Mouse (Mus musculus) erythroid progenitor cell, adult 5-6 weeks (primary cell): ENCODE results near the gene Grhl1. TPM values are rescaled to one million over a fixed set of nuclear protein-coding genes. Genes with fewer than 3 reads are reported as not detected.

Source experiments
- ATAC-seq: replicated peaks from 2 replicates; pipeline ENCODE4 v1.8.0; 2016; ENCODE audit warnings: moderate number of reproducible peaks, mild to moderate bottlenecking, moderate TSS enrichment, inconsistent platforms; ENCODE audit not compliant: poor library complexity, low FRiP score, severe bottlenecking
- total RNA-seq, 2 experiments: library from RNA; stranded (forward) in 1 of 2; stranded (reverse) in 1 of 2; fragments of 150-400 nt in 1 of 2; fragments of 186-747, 209-891 nt in 1 of 2; gene quantifications; 2 replicates each; pipeline versions ENCODE4 v1.2.3 to v1.2.4; 2015 to 2017; ENCODE audit warnings: low replicate concordance in 2 of 2

The Grhl1 gene
- total RNA-seq, 2 experiments from 2014 or later = not detected

DNA sequence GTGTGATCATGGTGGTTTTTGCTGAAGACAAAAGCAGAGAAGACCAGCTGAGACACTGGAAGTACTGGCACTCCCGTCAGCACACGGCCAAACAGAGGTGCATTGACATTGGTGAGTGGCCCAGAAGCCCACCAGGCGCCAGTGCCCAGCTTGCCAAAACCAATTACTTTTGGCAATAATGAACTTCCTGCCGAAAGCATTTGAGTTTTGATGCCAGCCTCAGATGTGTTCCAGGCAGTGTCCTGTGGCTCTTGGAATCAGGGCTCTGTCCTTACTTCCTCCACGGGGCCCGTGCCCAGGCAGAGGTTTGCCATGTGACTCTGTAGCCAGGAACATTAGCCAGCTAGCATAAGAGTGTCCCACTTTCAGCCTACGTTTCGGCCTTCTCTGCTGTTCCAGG is 12.8 kb downstream of the Grhl1 start:
- ATAC-seq = no peak

GRCm38 (mm10) chr12:24586193-24586592 is 14.1 kb downstream of the Grhl1 start:
- ATAC-seq = no peak

GRCm38 (mm10) chr12:24590371-24590770 is 18.3 kb downstream of the Grhl1 start:
- no peak for ATAC-seq

GRCm38 (mm10) chr12:24592055-24592454 is 20.0 kb downstream of the Grhl1 start:
- no peak for ATAC-seq

DNA sequence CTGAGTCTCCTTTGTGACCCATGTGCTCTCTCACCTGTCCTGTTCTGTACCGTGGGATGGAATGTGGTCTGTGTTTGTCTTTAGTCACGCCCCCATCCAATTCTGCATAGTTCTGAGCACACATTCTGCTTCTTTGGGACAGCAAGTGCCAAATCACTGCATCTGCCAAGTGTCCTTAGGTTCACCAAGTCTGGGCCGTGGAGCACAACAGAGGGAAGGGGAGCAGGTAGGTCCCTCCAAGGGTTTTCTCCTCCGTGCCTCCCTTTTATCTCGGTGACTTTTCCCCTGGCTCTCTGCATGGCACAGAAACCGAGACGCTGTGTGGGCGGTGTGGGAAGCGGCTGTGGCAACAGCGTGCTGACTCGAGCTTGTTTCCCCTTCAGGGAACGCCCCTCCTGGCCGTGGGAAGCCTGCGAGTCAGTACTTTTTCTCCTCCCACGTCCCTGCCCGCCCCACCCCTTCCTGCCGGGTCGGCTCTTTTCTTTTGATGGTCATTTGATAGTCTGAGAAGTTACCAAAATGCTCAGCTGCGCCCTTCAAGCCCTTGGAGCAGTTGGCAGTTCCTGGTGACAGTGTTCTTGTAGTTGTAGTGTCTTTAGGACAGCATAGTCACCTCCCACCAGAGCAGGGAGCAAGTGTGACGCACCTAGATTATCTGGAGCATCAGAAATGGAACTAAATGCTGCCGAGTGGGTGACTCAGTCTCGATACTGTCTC is 21.0 kb downstream of the Grhl1 start:
- no peak for ATAC-seq

DNA sequence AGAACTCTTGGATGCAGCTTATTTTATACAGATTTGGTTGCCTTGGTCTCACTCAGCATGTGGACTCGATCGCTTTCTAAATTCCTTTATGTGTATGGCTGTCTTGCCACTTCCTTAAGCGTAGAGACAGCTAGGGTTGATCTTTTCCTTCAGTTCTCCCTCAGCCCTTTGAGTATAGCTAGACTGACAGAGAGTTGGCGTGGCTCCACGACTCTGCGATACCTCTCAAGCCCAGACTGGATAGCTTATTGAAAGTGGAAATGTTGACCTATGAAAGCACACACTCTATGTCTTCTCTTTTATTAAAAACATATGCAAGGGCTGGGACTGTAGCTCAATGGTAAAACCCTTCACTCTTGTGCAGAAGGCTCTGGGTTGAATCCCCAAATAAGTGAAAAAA is 25.3 kb downstream of the Grhl1 start:
- no peak for ATAC-seq

DNA sequence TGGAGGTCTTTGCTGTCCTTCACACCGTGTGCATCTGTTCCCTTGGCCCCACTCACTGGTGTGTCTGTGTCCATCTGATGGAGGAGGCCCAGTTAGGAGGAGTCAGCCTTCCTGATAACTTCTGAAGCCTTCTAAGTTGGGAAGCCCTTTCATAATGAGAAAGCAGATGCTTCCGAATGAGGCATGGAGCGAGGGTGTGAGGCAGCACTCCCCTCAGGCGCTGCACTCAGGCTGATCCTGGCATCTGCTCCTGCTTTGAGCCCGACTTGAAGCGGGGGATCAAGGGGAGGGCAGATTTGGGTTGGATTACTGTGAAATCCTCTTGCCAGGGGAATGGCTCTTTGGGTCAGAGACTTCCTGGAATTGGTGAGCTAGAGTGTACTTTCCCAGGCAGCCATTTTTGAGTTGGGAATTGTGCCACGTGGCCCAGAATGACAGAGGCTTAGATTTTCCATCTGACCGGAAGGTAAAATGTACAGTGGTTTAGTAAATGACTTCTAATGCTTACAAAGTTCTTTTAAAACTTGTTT is 27.3 kb downstream of the Grhl1 start:
- ATAC-seq = no peak

- ATAC-seq = no peak
Measured at GRCm38 (mm10) chr12:24600074-24600473, 28.0 kb downstream of the Grhl1 start.

DNA sequence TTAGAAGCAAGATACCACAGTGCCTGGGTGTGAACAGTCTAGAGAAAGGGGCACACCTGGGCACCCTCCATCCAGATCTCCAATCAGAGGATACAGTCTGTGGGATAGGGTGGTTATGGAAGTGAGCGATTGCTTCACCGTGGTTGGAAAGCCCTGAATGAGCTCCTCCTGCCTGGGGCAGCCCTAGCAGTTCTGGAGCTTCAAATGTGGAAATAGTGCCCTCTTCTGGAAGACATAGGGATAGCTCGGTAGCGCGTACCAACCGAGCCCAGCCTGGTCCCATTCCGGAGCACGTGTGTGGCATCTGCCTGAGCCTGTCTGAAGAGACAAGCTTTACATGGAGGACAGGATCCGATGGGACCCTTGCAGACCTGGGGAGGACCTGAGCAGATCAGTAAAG is 28.7 kb downstream of the Grhl1 start:
- peak; percentile 74 for ATAC-seq

DNA sequence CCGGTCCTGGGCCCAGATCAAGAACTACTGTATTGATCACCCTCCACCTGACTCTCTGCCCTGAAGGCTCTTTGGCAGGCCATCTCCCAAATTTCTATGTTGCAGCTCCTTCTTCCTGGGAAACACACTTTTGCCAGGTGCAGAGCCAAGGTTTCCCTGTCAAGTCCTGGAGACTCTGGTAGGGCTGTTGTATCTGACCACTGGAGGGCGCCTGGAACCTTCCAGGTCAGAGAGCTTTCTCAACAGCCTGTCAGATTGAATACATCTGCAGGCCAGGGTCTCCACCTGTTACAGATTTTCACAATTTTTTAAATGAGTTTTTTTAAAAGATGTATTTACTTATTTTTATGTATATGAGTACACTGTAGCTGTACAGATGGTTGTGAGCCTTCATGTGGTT is 31.2 kb downstream of the Grhl1 start:
- ATAC-seq = peak; percentile 63; the same call in 1 of the 2 replicates

DNA sequence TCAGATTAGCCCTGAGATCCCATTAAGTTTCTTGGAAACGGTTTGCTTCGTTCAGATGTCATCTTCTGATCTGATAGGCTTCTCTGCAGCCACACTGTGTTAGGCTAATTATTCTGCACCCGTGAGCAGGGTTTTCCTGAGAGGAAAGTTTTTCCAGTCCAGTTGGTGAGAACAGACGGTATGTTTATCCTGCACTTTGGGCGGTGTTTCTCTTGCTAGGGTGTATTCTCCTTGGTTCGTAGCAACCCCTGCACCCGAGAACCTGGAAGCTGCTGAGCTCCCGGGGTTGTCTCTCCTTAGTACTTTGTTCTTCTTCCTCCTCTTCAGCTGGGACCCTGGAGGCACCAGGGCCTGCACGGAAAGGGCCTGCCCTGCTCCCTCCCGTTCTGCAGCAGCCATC is 34.1 kb downstream of the Grhl1 start:
- ATAC-seq = no peak

- no peak for ATAC-seq
Measured at GRCm38 (mm10) chr12:24612591-24612990, 40.5 kb downstream of the Grhl1 start.

DNA sequence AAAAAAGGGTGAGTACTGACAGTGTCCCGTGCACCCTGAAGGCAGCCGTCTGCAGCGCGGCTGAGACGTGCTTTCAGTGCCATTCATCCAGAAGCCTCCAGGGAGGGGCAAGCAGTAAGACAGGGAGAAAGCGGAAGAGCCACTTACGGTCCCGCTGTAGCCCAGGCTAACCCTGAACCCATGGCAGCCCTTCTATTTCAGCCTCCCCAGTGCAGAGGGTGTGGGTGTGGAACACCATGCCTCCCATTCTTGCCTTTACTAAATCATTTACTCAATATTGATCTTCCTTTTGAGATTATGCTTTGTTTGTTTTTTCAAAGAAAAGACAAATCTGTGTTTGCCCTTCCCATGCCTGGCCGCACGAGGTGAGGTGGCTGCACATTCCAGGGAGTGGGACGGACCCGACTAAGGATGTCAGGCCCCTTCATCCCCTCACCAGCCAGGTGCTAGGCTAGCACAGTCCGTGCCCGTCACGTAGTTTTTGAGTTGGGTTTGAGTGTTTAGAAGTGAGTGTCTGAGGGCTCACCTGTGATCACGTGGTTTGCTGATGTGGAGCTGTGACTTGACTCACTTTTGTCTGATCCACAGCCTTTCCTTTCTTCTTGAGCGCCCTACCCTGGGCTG is 42.5 kb downstream of the Grhl1 start:
- ATAC-seq = no peak

GRCm38 (mm10) chr12:24615140-24615539 is 43.1 kb downstream of the Grhl1 start:
- no peak for ATAC-seq

- ATAC-seq = no peak
Measured at GRCm38 (mm10) chr12:24619436-24619835, 47.4 kb downstream of the Grhl1 start.

GRCm38 (mm10) chr12:24623486-24624251 is 51.6 kb downstream of the Grhl1 start:
- ATAC-seq = no peak

- ATAC-seq = no peak
Measured at GRCm38 (mm10) chr12:24626401-24626800, 54.3 kb downstream of the Grhl1 start.

- ATAC-seq = no peak
Measured at GRCm38 (mm10) chr12:24627215-24627614, 55.1 kb downstream of the Grhl1 start.

DNA sequence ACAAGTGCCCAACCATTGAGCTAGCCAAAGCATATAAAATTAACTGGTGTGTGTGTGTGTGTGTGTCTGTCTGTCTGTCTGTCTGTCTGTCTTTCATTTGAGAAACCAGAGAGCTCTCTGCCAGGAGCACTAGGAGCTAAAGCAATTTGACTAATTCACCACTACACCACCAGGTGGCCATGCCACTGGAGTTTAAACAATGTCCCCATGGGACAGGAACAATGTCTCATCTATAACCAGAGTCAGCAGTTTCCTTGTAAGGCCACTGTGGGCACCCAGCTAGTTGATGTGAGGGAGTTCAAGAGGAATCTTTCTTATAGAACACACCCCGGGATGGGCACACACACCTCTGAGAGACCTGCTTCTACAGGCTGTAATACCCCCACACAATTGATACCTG is 58.1 kb downstream of the Grhl1 start:
- 0 out of 2 replicates have a peak, but pooled peaks have one; percentile 47 for ATAC-seq

GRCm38 (mm10) chr12:24632404-24632803 is 60.3 kb downstream of the Grhl1 start:
- ATAC-seq = no peak

DNA sequence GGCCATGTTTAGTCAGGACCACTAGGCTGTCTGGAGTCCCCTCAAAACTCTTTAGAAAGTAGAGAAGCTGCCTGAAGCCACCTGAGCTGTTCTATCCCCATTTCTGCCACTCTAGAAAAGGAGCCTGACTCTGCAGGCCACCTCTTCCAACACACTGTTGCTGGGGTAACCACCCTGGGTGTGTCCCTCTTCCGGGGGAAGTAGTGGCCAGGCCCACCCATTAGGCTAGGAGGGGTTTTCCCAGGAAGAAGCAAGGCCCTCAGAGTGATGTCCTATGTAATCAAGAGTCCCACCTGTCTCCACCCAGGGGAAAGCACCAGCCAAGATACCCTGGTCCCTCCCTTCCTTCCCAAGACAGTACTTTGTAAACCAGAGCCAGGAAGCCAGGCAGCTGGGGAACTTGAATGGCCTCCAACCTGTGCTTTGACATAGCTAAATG is 61.7 kb downstream of the Grhl1 start:
- ATAC-seq = peak; percentile 81
